Mouse (Mus musculus) thymus, adult 18-20 months (tissue): ENCODE data around the gene Fcrls.

ENCODE experiments used
- DNase-seq, 2 experiments: peaks; one replicate each; pipeline ENCODE4 v3.0.0; 2022; ENCODE audit warnings: mixed read lengths in 2 of 2

Fcrls gene

DNA sequence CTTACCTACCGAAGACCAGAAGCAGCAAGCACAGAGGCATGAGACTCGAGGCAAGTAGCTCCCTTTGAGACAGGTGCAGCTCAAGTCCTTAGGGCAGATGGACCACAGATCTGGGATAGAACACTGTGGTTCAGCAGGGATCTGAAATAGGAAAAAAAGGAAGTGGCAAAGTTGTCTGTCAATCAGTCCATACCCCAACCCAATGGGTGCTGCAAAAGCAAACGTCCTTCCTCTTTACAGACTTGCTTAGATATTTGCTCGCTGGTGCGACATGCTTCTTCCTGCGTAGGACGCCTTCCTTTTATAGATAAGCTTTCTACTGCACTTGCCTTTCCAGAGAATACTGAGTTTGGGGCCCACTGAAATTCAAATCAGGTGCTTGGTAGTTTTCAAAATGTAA is at the start of gene Fcrls:
Gene Fcrls (minus strand): TSS at position 303 of the 400 bp plus-strand sequence.
- DNase-seq: no peak

GRCm38 (mm10) chr3:87309922-87310321 is 46.4 kb upstream of the Fcrls start:
- no peak for DNase-seq

DNA sequence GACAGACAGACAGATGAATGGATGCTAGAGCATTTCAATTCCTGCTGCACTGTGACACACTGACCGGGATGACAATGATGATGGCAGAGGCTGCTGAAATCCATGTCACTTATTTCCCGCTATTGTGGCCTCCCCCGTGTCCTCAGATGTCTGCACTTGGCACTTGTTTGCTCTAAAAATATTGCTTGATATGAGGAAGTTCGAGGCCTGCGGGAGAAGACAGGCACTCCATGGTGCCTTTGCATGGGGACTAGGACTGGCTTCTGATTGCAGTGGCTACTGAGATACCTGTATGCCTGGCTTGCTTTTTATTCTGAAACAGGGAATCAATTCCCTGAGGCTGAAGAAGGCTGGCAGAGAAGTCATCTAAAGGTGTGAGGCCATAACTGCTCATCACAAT is 36.4 kb upstream of the Fcrls start:
- DNase-seq: no peak

DNA sequence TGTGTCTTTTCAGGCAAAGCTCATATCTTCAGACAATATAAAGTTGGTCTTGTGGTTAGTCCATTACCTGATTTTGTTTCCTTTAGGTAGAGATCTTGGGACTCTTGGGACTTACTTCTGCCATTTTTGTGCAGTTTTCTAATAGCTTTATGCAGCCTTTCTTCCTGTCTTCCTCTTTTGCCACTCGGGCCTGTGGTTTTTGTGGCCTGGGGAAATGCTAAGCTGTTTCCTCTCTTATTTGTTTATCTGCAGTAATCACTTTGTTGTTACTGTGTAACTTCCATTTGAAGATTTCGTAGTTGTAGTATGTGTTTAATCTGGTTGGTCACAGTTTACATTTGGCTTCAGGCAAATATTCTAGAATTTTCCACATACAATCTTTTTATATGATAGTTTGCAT is 10.8 kb upstream of the Fcrls start:
- DNase-seq: no peak

GRCm38 (mm10) chr3:87266581-87266980 is 3.0 kb upstream of the Fcrls start:
- DNase-seq: no peak

DNA sequence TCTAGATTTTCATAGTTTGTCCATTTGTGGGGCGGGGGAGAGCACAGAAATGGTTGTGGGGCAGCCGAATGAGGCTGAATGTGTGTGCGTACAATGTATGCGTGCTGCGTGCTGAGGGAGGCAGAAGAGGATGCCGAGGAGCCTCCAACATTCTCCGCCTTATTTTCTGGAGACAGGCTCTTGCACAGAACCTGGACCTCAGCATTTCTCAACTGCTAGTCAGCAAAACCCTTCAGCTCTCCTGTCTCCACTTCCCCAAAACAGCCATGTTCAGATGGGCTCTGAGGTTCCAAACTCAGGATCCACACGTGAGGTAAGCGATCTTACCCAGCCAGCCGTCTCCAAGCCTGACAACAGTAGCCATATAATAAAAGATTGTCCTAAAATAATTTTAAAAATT is 8.3 kb downstream of the Fcrls start:
- DNase-seq: no peak

DNA sequence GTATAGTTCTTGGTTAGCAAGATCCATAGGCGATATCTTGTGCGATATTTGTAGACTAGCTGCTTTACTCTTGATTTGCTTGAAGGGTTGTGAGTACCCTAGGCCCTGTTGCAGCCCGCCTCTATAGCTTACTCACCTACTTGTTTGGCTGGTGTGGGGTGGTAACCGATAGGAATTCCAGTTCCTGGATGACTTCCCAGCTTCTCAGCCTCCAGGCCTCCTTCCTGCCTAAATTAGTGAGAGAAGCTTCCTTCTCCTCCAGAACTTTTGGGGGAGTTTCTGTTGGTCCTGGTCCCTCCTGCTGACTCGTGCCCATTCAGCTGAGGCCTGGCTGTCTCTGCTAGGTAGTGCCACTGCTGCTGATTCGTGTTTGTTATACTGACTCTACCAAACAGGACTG is 14.0 kb downstream of the Fcrls start:
- no peak for DNase-seq

- no peak for DNase-seq
Measured at GRCm38 (mm10) chr3:87247292-87247691, 16.2 kb downstream of the Fcrls start.

- no peak for DNase-seq
Measured at GRCm38 (mm10) chr3:87243654-87244053, 19.9 kb downstream of the Fcrls start.

- no peak for DNase-seq
Measured at GRCm38 (mm10) chr3:87240909-87241308, 22.6 kb downstream of the Fcrls start.

- no peak for DNase-seq
Measured at GRCm38 (mm10) chr3:87223636-87224035, 39.9 kb downstream of the Fcrls start.

DNA sequence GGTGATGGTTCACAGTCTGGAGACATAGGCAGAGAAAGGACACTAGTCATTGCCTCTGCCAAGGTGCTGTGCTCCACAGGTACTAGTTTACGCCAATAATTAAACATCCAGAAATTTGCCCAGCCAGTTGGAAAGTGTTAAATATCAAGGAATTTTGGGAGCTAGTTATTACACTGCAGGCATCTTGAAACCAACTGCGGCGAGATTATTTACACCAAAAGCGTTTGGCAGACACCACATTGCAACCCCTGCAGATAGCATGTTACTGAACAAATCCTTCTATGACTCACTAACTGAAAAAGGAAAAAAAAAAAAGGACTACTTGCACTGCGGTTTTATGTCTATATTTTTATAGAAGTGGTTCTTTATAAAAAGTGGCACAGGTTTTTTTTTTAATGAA is 41.2 kb downstream of the Fcrls start:
- no peak for DNase-seq

DNA sequence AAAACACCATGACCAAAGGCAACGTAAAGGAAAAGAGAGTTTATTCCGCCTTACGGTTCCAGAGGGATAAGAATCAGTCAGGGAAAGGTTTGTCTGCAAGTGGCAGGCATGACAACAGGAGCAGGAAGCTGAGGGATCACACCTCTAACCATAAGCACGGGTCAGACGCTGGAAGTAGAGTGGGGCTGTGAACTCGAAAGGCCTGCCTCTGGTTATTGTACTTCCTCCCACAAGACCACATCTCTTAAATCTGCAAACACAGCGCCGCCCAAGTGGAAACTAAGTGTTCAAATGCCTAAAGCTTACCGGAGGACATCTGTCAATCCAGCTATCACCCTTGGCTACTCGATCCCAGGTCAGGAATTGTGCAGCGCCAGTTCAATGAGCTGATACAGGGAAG is 48.4 kb downstream of the Fcrls start:
- no peak for DNase-seq

DNA sequence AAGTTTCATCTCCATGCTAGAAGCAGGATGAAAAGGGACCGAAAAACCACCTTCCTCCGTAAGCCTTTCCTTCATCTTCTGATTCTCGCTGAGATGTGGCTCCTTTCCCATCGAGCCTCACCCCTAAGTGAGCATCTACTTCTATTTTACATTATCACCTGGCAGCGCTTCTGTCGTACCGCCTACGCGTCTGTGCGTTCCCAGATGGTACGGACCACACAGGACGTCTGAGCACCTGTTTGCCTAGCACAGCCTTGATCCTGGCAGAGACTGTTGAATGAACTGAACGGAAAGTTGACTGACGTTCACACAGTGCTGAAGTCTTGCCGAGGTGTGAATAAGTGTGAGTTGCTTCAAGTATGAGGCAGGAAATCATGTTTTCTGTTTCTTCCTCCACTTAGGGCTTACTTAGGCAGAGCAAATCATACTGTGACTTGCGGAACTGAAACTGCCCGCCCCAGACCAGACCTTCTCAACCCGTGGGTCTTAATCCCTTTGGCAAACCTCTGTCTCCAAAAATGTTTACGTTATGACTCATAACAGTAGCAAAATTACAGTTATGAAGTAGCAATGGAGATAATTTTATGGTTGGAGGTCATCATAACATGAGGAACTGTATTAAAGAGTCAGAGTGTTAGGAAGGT is 49.2 kb downstream of the Fcrls start:
- no peak for DNase-seq

DNA sequence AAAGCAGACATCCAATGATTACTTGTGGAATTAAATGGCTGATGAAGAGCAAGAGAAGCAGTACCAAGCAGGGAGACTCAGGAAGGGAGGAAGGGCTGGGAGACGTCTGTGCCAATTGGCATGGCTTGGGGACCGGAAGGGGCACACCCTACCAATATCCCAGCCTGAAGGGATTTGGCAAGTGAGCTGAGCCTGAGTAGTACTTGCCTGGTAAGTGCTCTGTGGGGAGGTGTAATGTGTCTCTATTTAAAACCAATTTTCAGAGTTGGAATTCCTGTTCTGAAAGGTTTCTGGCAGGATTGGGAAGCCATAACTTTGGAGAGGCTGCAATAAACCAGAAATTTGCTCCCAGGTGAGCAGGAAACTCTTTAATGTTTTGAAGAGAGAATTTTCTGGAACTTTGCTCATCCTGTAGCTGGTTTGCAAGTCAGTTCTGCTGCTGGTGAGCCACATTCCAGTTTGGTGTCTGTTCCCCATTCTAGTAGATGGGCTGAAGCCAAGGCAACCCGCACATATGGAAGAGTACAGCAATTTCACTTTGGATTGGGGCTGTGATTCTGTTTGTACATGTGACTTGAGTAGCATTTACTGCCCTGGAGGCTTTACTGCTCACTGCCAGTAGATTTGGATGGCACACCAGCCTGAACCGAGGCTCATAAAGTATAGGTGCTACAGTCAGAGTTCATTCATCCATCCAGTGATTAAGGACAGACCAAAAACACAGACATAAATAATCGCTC is 57.0 kb downstream of the Fcrls start:
- DNase-seq: no peak
